Mouse (Mus musculus): ENCODE measurements around the gene Zfp422. TPM values are rescaled to one million over a fixed set of nuclear protein-coding genes. Genes with fewer than 3 reads are reported as not detected.
"Not testable (repeated sequence)": the region's sequence is repeated elsewhere in the genome, so short reads cannot be mapped to it uniquely, and the experiment has no call there.

Gene Zfp422
- total RNA-seq, 2 experiments from 2014 or later: 24.0 to 28.5 TPM

DNA sequence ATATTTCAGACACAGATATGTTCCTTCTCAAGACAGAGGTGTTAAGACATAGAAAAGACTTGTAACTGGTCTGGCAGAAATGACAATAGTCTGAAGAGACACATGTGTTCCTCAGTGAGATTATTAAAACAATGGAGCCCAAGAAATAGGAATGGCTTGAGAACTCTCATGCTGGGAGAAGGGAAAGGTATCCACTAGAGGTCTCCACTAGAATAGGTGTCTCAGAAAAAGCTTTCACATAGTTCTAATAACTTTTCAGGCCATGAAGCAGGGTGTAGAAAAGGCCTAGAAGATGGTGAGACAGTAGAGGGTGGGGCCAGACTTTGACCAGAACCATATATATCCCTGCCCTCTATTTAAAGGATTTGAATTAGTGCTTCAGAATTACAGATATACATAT is 10.7 kb downstream of the Zfp422 start:
- intact Hi-C loops (cut with DNase I): no loop called here
- no peak for DNase-seq (ENCODE audit: low spot score in 2 of 2)

GRCm38 (mm10) chr6:116615719-116616118 is 13.1 kb downstream of the Zfp422 start:
- no peak for DNase-seq (ENCODE audit: low spot score in 2 of 2)
- intact Hi-C loops (cut with DNase I): no loop called here

DNA sequence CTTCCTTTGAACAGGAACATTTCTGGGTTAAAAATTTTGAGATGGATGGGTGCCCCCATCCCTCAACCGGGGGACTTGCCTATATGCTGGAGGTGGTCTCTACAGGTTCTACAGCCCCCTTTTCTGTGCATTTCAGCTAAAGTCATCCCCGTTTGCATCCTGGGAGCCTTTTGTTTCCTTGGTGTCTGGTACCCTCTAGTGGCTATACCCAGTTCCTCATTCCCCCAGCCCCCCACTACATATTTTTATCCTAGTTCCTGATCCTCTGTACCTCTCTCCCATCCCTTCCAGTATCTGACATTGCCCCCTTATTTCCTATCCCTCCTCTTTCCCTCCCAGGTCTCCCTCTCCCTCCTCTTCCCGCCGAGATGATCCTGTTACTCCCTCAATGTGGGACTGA is 21.6 kb downstream of the Zfp422 start:
- DNase-seq (ENCODE audit: low spot score in 2 of 2): no peak
- intact Hi-C loops (cut with DNase I): no loop called here

DNA sequence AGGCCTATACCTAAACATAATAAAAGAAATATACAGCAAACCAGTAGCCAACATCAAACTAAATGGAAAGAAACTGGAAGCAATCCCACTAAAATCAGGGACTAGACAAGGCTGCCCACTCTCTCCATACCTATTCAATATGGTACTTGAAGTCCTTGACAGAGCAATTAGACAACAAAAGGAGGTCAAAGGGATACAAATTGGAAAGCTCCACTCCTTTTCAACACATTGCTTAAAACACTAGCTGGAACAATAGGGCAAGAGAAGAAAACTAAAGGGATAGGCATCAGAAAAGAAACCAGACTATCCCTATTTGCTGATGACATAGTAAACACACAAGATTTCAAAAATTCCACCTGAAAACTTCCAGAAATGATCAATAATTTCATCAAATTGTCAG is 27.8 kb downstream of the Zfp422 start:
- DNase-seq (ENCODE audit: low spot score in 2 of 2); intact Hi-C loops (cut with DNase I): not testable (repeated sequence)

DNA sequence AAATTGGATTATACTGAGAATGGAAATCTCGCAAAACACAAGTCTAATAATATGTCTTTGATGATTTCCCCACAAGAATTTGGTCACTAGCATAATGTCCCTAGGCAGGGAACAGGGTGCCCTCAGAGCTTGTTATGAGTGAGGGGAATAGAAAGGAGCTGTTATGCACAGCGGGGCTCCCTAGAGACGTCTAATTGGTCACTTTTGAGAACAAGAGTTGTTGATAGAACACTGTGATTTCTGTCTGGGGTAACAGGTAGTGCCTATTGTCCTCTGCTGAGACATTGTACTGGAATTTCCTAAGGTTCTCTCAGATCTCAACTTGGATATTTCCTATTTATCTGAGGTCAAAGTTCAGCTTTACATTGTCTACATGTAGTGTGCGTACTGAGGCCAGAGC is 44.7 kb downstream of the Zfp422 start, which contains the start of gene Olfr215:
Gene Olfr215 (minus strand): TSS at position 101 of the 400 bp plus-strand sequence.
- intact Hi-C loops (cut with DNase I): no loop called here
- DNase-seq (ENCODE audit: low spot score in 2 of 2): no peak

Small RNA genes lying within 50 kb of the gene (microRNA-seq; reads per million reads assigned to microRNA genes)
- gene Mir7043: not detected

Other genes starting within 250 kb of the Zfp422 start
- 1 to 10 TPM; 1.5 to 3.8 TPM for gene Alox5, start 167.8 kb downstream of the Zfp422 start, total RNA-seq (2021)
- not detected for gene Olfr211, start 139.9 kb downstream of the Zfp422 start, total RNA-seq (2021)
- under 1 TPM in 1 of 2 experiments, not detected in 1; 0.14 TPM for gene Olfr212, start 122.5 kb downstream of the Zfp422 start, total RNA-seq (2021)
- gene Olfr213, start 90.5 kb downstream of the Zfp422 start, total RNA-seq (2021): not detected
- gene Gm5580, start 77.9 kb downstream of the Zfp422 start, total RNA-seq (2021): 1 to 10 TPM; 2.5 to 2.9 TPM
- gene Olfr214, start 74.8 kb downstream of the Zfp422 start, total RNA-seq (2021): not detected
- not detected for gene Olfr215, start 44.8 kb downstream of the Zfp422 start, total RNA-seq (2021)
- gene Depp1, start 21.6 kb upstream of the Zfp422 start, total RNA-seq (2021): 1 to 10 TPM; 1.0 to 1.8 TPM
- gene Rassf4, start 45.0 kb upstream of the Zfp422 start, total RNA-seq (2021): 1 to 10 TPM; 4.6 to 5.1 TPM
- gene Tmem72, start 87.9 kb upstream of the Zfp422 start, total RNA-seq (2021): under 1 TPM; 0.10 to 0.20 TPM